Mouse (Mus musculus) neural tube, embryonic 11.5 days (tissue): ENCODE results near the gene Sgms1. TPM values are rescaled to one million over a fixed set of nuclear protein-coding genes. Genes with fewer than 3 reads are reported as not detected.

ENCODE experiments used
- ATAC-seq: fragments of 200-750 bp; cut with Nextera tagmentation; 2 replicates; pipeline ENCODE4 v1.8.0; 2017; ENCODE audit warnings: moderate number of reproducible peaks, mild to moderate bottlenecking, moderate TSS enrichment, moderate library complexity; ENCODE audit not compliant: insufficient read depth, low FRiP score, low TSS enrichment
- DNase-seq: peaks from one replicate; pipeline ENCODE4 v3.0.0-alpha.2; 2015; ENCODE audit warnings: low spot score
- H3K27ac ChIP-seq: fragments of 300-500 bp; sonication (generic); 2 replicates; pipeline ENCODE4 v1.5.1; 2014; ENCODE audit warnings: low read depth, mild to moderate bottlenecking, low read length
- H3K27me3 ChIP-seq: fragments of 300-500 bp; sonication (generic); 2 replicates; pipeline ENCODE4 v1.6.1; 2014; ENCODE audit warnings: mild to moderate bottlenecking, low read length, mixed read lengths; ENCODE audit not compliant: control insufficient read depth, insufficient read depth
- H3K36me3 ChIP-seq: fragments of 300-500 bp; sonication (generic); 2 replicates; pipeline ENCODE4 v1.6.1; 2014; ENCODE audit warnings: mild to moderate bottlenecking, low read length, moderate library complexity, mixed read lengths; ENCODE audit not compliant: control insufficient read depth, insufficient read depth
- H3K4me1 ChIP-seq: fragments of 300-500 bp; sonication (generic); 2 replicates; pipeline ENCODE4 v1.6.1; 2014; ENCODE audit warnings: low read length, mixed read lengths; ENCODE audit not compliant: control insufficient read depth, insufficient read depth
- H3K4me2 ChIP-seq: fragments of 300-500 bp; sonication (generic); 2 replicates; pipeline ENCODE4 v1.6.1; 2014; ENCODE audit warnings: low read depth, mild to moderate bottlenecking, moderate library complexity
- H3K4me3 ChIP-seq: fragments of 300-500 bp; sonication (generic); 2 replicates; pipeline ENCODE4 v1.5.1; 2014; ENCODE audit warnings: low read depth, low read length
- H3K9ac ChIP-seq: fragments of 300-500 bp; sonication (generic); 2 replicates; pipeline ENCODE4 v1.6.1; 2014; ENCODE audit warnings: mild to moderate bottlenecking, low read length
- H3K9me3 ChIP-seq: fragments of 300-500 bp; sonication (generic); 2 replicates; pipeline ENCODE4 v1.6.1; 2016; ENCODE audit warnings: low read length; ENCODE audit not compliant: control insufficient read depth
- WGBS: fragments of 180-500 bp; shearing (Covaris S2); extraction: QIAGEN DNeasy Blood & Tissue Kit; methylation state at CpG from one replicate; pipeline ENCODE4 v1.1.7; 2014; 5-methylcytosine and 5-hydroxymethylcytosine counted together
- polyA plus RNA-seq: library from polyadenylated mRNA; unstranded; fragments of >200 nt; fragmentation: Nextera tagmentation; extraction: Ambion mirVana; gene quantifications from 2 replicates; pipeline ENCODE4 v1.2.1, GENCODE M21; 2014

The Sgms1 gene
- polyA plus RNA-seq, 1 experiment from 2014 or later: 11.0 TPM

GRCm38 (mm10) chr19:32403834-32404233 is 14.3 kb upstream of the Sgms1 start:
- H3K36me3 ChIP-seq: no peaks in the 10 kb centered on the region
- H3K27me3 ChIP-seq: no peaks in the 10 kb centered on the region
- H3K4me2 ChIP-seq: no peak overlapping the region
- ATAC-seq: no peak
- no peak overlapping the region for H3K4me3 ChIP-seq
- H3K9ac ChIP-seq: no peak overlapping the region
- no peak for DNase-seq
- 90% methylated on average over 5 of the region's 5 CpGs for WGBS
- no peaks in the 10 kb centered on the region for H3K4me1 ChIP-seq
- H3K9me3 ChIP-seq: no peaks in the 10 kb centered on the region
- no peak overlapping the region for H3K27ac ChIP-seq

- no peak for ATAC-seq
- Histone ChIP-seq H3K9ac (no peak overlapping the region), H3K27ac (no peak overlapping the region)
Observed at GRCm38 (mm10) chr19:32398491-32398890, 9.0 kb upstream of the Sgms1 start.

GRCm38 (mm10) chr19:32396303-32396702 is 6.8 kb upstream of the Sgms1 start:
- Histone ChIP-seq H3K27ac (no peak overlapping the region), H3K4me3 (no peak overlapping the region), H3K27me3 (no peaks in the 10 kb centered on the region), H3K4me2 (no peak overlapping the region), H3K9ac (no peak overlapping the region), H3K9me3 (no peaks in the 10 kb centered on the region), H3K36me3 (no peaks in the 10 kb centered on the region), H3K4me1 (no peaks in the 10 kb centered on the region)
- ATAC-seq (no peak), DNase-seq (no peak)
- 91% methylated on average over 6 of the region's 6 CpGs for WGBS

More at GRCm38 (mm10) chr19:32398491-32398890, 9.0 kb upstream of the Sgms1 start:
- Histone ChIP-seq H3K4me3 (no peak overlapping the region), H3K4me1 (no peaks in the 10 kb centered on the region), H3K9me3 (no peaks in the 10 kb centered on the region), H3K36me3 (no peaks in the 10 kb centered on the region), H3K27me3 (no peaks in the 10 kb centered on the region), H3K4me2 (no peak overlapping the region)
- no peak for DNase-seq
- 85% methylated on average over 5 of the region's 5 CpGs for WGBS

- DNase-seq (no peak), ATAC-seq (no peak)
- H3K27ac ChIP-seq: no peak overlapping the region
- H3K9ac ChIP-seq: no peak overlapping the region
- H3K4me2 ChIP-seq: no peak overlapping the region
- no peaks in the 10 kb centered on the region for H3K27me3 ChIP-seq
- H3K36me3 ChIP-seq: no peaks in the 10 kb centered on the region
- H3K4me3 ChIP-seq: no peak overlapping the region
- H3K4me1 ChIP-seq: no peaks in the 10 kb centered on the region
- 92% methylated on average over 13 of the region's 13 CpGs for WGBS
- H3K9me3 ChIP-seq: no peaks in the 10 kb centered on the region
Observed at GRCm38 (mm10) chr19:32394825-32395224, 5.3 kb upstream of the Sgms1 start.

GRCm38 (mm10) chr19:32393758-32394450 is 4.4 kb upstream of the Sgms1 start:
- H3K27ac ChIP-seq: no peak overlapping the region
- ATAC-seq (no peak), DNase-seq (no peak)
- H3K9ac ChIP-seq: no peak overlapping the region
- H3K9me3 ChIP-seq: no peaks in the 10 kb centered on the region
- H3K4me3 ChIP-seq: no peak overlapping the region
- 95% methylated on average over 8 of the region's 8 CpGs for WGBS
- H3K27me3 ChIP-seq: no peaks in the 10 kb centered on the region
- no peak overlapping the region for H3K4me2 ChIP-seq
- no peaks in the 10 kb centered on the region for H3K36me3 ChIP-seq
- H3K4me1 ChIP-seq: no peaks in the 10 kb centered on the region

GRCm38 (mm10) chr19:32393092-32393745 is 3.7 kb upstream of the Sgms1 start:
- DNase-seq: no peak
- 95% methylated on average over 4 of the region's 4 CpGs for WGBS
- H3K27me3 ChIP-seq: no peaks in the 10 kb centered on the region

GRCm38 (mm10) chr19:32391441-32391840 is 1.9 kb upstream of the Sgms1 start:
- Histone ChIP-seq H3K9me3 (no peaks in the 10 kb centered on the region), H3K36me3 (no peaks in the 10 kb centered on the region), H3K27ac (no peak overlapping the region), H3K27me3 (no peaks in the 10 kb centered on the region), H3K4me3 (no peak overlapping the region), H3K4me1 (peaks cover 8% of the 10 kb centered on the region), H3K4me2 (no peak overlapping the region), H3K9ac (no peak overlapping the region)
- DNase-seq (no peak), ATAC-seq (no peak)
- WGBS: 91% methylated on average over 3 of the region's 3 CpGs

More at GRCm38 (mm10) chr19:32393092-32393745, 3.7 kb upstream of the Sgms1 start:
- no peak overlapping the region for H3K4me3 ChIP-seq
- no peak overlapping the region for H3K9ac ChIP-seq
- no peaks in the 10 kb centered on the region for H3K4me1 ChIP-seq
- no peak overlapping the region for H3K4me2 ChIP-seq
- H3K27ac ChIP-seq: no peak overlapping the region
- H3K36me3 ChIP-seq: no peaks in the 10 kb centered on the region
- no peak for ATAC-seq
- no peaks in the 10 kb centered on the region for H3K9me3 ChIP-seq

- ATAC-seq (no peak), DNase-seq (no peak)
- WGBS: 86% methylated on average over 7 of the region's 7 CpGs
- H3K36me3 ChIP-seq: no peaks in the 10 kb centered on the region
- no peaks in the 10 kb centered on the region for H3K27me3 ChIP-seq
- no peaks in the 10 kb centered on the region for H3K9me3 ChIP-seq
- H3K4me1 ChIP-seq: peaks cover 8% of the 10 kb centered on the region
- peak overlapping the region; percentile 81 for H3K4me3 ChIP-seq
- H3K27ac ChIP-seq: no peak overlapping the region
- H3K4me2 ChIP-seq: peak overlapping the region; percentile 91
- H3K9ac ChIP-seq: no peak overlapping the region
Observed at GRCm38 (mm10) chr19:32390116-32390515, 602 bp upstream of the Sgms1 start.
